Mouse (Mus musculus) hindbrain, embryonic 13.5 days (tissue): ENCODE data around the gene Stambp. TPM values are rescaled to one million over a fixed set of nuclear protein-coding genes. Genes with fewer than 3 reads are reported as not detected.
"Not testable (repeated sequence)": the region's sequence is repeated elsewhere in the genome, so short reads cannot be mapped to it uniquely, and the experiment has no call there.

ENCODE experiments used
- ATAC-seq: fragments of 200-750 bp; cut with Nextera tagmentation; 2 replicates; pipeline ENCODE4 v1.8.0; 2017; ENCODE audit warnings: moderate TSS enrichment; ENCODE audit not compliant: low FRiP score
- H3K27ac ChIP-seq: fragments of 300-500 bp; sonication (generic); 2 replicates; pipeline ENCODE4 v1.5.1; 2015; ENCODE audit warnings: inconsistent platforms, mild to moderate bottlenecking, moderate library complexity
- H3K27me3 ChIP-seq: fragments of 300-500 bp; sonication (generic); 2 replicates; pipeline ENCODE4 v1.6.1; 2015; ENCODE audit warnings: mild to moderate bottlenecking, inconsistent platforms
- H3K36me3 ChIP-seq: fragments of 300-500 bp; sonication (generic); 2 replicates; pipeline ENCODE4 v1.6.1; 2015; ENCODE audit warnings: mild to moderate bottlenecking, inconsistent platforms
- H3K4me1 ChIP-seq: fragments of 300-500 bp; sonication (generic); replicated peaks from 2 replicates; pipeline ENCODE4 v1.6.1; 2015; ENCODE audit warnings: inconsistent platforms
- H3K4me2 ChIP-seq: fragments of 300-500 bp; sonication (generic); 2 replicates; pipeline ENCODE4 v1.6.1; 2015; ENCODE audit warnings: inconsistent platforms, mild to moderate bottlenecking, moderate library complexity
- H3K4me3 ChIP-seq: fragments of 300-500 bp; sonication (generic); 2 replicates; pipeline ENCODE4 v1.5.1; 2015; ENCODE audit warnings: mild to moderate bottlenecking, inconsistent platforms
- H3K9ac ChIP-seq: fragments of 300-500 bp; sonication (generic); 2 replicates; pipeline ENCODE4 v1.6.1; 2015; ENCODE audit warnings: mild to moderate bottlenecking, inconsistent platforms
- H3K9me3 ChIP-seq: fragments of 300-500 bp; sonication (generic); 2 replicates; pipeline ENCODE4 v1.6.1; 2016; ENCODE audit warnings: inconsistent platforms
- WGBS: fragments of 180-500 bp; shearing (Covaris S2); methylation state at CpG from one replicate; pipeline ENCODE4 v1.1.7; 2015; 5-methylcytosine and 5-hydroxymethylcytosine counted together
- polyA plus RNA-seq: library from polyadenylated mRNA; unstranded; fragments of >200 nt; fragmentation: Nextera tagmentation; extraction: Ambion mirVana; gene quantifications from 2 replicates; pipeline ENCODE4 v1.2.1, GENCODE M21; 2015

Stambp gene
- polyA plus RNA-seq, 1 experiment from 2014 or later, result 50.1 TPM

DNA sequence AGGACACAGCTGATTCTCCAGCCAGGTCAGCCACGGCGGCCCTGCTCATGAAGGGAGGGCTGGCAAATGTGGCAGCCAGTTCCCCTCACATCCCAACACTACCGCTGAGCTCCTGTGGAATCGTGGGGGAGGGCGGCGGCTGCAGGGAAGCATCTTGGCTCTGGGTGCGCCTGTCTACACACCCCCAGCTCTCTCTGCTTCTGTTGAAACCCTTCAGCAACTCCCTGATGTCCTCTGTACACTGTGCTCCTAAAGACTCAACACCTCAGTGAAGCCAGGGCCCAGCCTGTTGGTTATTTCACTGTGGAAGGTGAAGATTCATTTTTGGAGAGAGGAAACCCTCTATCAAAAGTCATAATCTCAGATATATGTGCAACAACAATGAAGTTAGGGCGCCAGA lies 19.5 kb upstream of the Stambp start:
- H3K4me3 ChIP-seq, result no peak overlapping the region
- no peaks in the 10 kb centered on the region for H3K4me1 ChIP-seq
- H3K9me3 ChIP-seq, result no peaks in the 10 kb centered on the region
- H3K4me2 ChIP-seq, result no peak overlapping the region
- WGBS, result 78% methylated on average over 8 of the region's 8 CpGs
- H3K27me3 ChIP-seq, result 0 out of 2 replicates have a peak, but pooled peaks cover 3% of the 10 kb centered on the region
- no peaks in the 10 kb centered on the region for H3K36me3 ChIP-seq
- no peak overlapping the region for H3K27ac ChIP-seq
- no peak for ATAC-seq
- H3K9ac ChIP-seq, result no peak overlapping the region

DNA sequence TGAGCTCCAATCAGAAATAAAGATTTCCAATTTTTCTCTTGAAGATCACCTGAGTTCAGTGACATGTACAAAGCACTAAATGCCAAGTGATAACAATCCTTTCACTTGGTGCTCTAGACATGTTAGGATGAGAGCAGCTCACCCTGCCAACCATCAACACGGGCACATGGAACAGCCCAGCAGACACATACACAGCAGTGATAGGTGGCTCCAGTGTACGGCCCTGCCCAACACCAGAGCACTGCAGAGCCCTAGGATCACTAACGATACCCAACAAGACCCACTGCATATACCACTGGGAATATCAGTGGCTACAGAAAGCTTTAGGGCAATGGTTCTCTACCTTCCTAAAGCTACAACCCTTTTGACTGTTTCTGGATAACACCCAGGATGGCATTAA lies 17.8 kb upstream of the Stambp start:
- Histone ChIP-seq H3K36me3 (no peaks in the 10 kb centered on the region), H3K4me1 (no peaks in the 10 kb centered on the region), H3K4me3 (no peak overlapping the region), H3K9me3 (no peaks in the 10 kb centered on the region), H3K27ac (no peak overlapping the region), H3K27me3 (0 out of 2 replicates have a peak, but pooled peaks cover 3% of the 10 kb centered on the region), H3K4me2 (no peak overlapping the region), H3K9ac (no peak overlapping the region)
- ATAC-seq, result no peak
- WGBS, result 85% methylated on average over 3 of the region's 3 CpGs

DNA sequence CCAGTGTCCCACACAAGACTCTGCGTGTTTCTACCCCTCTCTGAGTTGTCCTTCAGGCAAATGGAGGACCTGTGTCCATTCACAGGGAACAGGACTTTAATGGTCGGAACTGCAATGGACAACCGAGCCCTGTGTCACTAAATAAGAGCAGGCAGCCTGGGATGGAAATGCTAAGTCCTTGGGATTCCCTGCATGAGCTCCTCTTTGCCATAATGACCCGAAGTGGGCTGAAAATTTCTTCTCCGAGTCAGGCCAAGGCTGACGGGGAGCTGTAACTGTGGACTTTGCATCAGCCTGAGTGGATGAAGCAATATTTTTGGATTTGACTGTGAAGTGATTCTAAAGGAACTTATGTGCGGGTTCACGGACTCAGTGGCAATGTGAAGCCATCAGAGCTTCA lies 14.7 kb upstream of the Stambp start:
- not testable (repeated sequence) for H3K4me1 ChIP-seq, H3K27ac ChIP-seq, H3K36me3 ChIP-seq, H3K27me3 ChIP-seq, H3K4me3 ChIP-seq, H3K9ac ChIP-seq, H3K9me3 ChIP-seq, H3K4me2 ChIP-seq, ATAC-seq
- 90% methylated on average over 8 of the region's 8 CpGs for WGBS

DNA sequence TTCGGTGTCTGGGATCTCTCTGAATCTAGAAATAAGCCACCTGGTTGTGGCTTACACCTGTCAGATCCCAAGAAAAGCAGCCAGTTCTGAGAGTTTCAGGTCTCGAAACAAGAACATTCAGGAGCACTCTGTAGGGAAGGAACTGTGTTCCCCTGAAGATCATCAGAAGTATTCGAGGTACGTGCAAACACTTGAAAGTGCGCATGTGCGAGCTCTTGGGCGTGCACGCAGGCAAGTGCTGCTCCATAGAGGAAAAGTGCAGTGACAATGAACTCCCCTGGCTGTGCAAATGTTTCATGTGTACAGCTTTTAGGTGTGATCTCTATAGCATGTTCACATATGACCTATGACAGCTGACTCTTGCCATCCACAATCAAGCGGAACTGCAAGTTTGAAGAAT lies 12.8 kb upstream of the Stambp start:
- H3K27me3 ChIP-seq, H3K36me3 ChIP-seq, H3K9ac ChIP-seq, H3K9me3 ChIP-seq, H3K4me3 ChIP-seq, H3K4me2 ChIP-seq, ATAC-seq, H3K4me1 ChIP-seq, H3K27ac ChIP-seq: not testable (repeated sequence)
- 89% methylated on average over 9 of the region's 9 CpGs for WGBS

DNA sequence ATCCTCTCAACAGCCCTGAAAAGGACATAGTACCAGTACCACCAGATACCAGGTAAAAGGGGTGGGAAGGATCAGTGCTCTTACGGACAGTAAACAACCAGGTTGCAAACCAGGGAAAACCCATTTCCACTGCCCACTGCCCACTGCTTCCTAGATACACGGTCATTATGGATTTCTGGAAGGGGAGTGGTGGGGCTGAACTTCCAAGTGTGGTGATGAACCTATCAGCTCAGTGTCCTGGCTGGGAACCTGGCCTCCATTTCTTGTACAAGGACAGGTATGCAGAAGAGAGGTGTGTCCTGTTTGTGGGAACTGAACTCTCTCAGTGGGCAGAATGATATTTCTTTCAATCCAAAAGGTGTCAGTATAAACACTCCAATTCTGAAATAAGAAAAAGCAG lies 11.1 kb upstream of the Stambp start:
- Histone ChIP-seq H3K9me3 (no peaks in the 10 kb centered on the region), H3K27me3 (peaks cover 8% of the 10 kb centered on the region), H3K27ac (no peak overlapping the region), H3K9ac (no peak overlapping the region), H3K4me3 (no peak overlapping the region), H3K36me3 (no peaks in the 10 kb centered on the region), H3K4me1 (0 out of 2 replicates have a peak, but pooled peaks cover 4% of the 10 kb centered on the region), H3K4me2 (no peak overlapping the region)
- no peak for ATAC-seq
- 79% methylated on average over 2 of the region's 2 CpGs for WGBS

DNA sequence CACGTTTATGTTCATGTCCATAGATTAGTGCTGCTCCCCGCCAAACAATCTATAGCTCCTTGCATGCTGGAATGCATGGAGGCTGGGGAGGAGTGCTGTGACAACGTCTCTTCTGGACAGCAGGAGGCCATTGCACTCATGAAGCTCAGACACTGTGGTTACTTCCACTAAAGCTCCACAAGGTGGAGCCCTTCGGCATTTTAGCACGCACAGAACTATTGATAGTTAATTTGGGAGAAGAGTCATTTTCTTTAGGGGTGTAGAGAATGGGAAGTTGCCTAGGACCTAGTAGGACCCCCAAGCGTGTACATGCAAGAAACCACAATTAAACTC lies 10.4 kb upstream of the Stambp start:
- 0 out of 2 replicates have a peak, but pooled peaks cover 4% of the 10 kb centered on the region for H3K4me1 ChIP-seq
- 0 out of 2 replicates have a peak overlapping the region, but pooled peaks have one; percentile 19 for H3K9ac ChIP-seq
- no peak overlapping the region for H3K27ac ChIP-seq
- peaks cover 8% of the 10 kb centered on the region for H3K27me3 ChIP-seq
- no peaks in the 10 kb centered on the region for H3K9me3 ChIP-seq
- peak; percentile 80 for ATAC-seq
- no peaks in the 10 kb centered on the region for H3K36me3 ChIP-seq
- H3K4me3 ChIP-seq, result no peak overlapping the region
- H3K4me2 ChIP-seq, result peak overlapping the region; percentile 22
- 1% methylated on average over 6 of the region's 6 CpGs for WGBS

DNA sequence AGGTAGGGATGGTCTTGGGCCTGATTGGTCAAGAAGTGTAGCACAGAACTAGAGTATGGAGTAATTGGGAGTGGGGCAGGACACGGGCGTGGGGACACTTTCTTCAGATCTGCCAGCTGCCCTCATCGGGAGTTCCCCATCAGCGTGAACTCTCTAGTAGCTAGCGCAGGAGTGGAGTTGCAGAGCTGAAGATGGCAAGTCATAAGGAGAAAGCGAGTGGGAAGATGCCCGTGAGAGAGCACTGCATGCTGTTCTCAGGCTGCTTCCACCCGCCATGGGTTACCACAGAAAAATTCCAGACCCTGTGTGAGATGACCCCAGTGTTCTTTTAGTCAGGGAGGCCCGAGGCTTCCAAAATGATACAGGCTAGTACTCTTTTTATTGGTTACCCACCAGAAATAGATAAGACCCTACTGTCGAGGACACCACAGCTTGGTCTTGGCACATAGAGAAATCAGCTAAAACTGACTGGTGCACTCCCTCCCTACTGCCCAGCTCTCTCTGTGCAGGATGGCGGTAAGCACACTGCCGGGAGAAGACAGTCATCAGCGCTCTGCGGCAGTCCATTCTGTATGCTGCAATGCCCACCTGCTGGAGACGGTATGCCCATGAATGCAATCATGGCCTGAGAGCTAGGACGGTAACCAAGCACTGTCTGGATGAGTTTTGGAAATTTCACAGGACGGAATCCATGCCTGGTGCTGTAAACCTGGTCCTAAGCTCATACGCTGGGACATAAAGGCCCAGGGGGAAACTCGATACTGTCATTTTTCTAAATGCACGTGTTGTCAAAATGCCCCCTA lies 9.8 kb upstream of the Stambp start:
- peak overlapping the region; percentile 22 for H3K4me2 ChIP-seq
- peak; percentile 28; the same call in 1 of the 2 replicates for ATAC-seq
- 0 out of 2 replicates have a peak overlapping the region, but pooled peaks have one; percentile 19 for H3K9ac ChIP-seq
- 42% methylated on average over 20 of the region's 20 CpGs for WGBS
- 0 out of 2 replicates have a peak, but pooled peaks cover 4% of the 10 kb centered on the region for H3K4me1 ChIP-seq
- peaks cover 8% of the 10 kb centered on the region for H3K27me3 ChIP-seq
- no peak overlapping the region for H3K4me3 ChIP-seq
- no peaks in the 10 kb centered on the region for H3K9me3 ChIP-seq
- no peak overlapping the region for H3K27ac ChIP-seq
- no peaks in the 10 kb centered on the region for H3K36me3 ChIP-seq

DNA sequence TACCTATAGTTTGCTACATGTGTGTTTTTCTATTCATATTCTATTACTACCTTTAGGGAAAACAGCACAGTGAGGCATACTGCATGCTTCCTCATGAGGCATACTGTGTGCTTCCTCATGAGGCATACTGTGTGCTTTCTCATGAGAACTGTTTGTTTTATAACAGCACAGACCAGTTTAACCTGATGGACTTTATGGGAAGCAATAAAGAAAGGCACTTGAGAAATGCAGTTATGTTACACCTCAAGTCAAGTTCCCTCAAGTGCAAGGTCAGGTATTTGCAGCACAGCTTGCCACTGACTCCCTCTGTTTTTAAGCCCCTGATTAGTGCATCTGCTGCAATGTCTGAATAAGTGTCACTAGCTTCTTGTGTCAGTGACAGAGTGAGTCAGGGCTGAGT lies 5.0 kb upstream of the Stambp start:
- Histone ChIP-seq H3K9ac (no peak overlapping the region), H3K27ac (no peak overlapping the region), H3K36me3 (no peaks in the 10 kb centered on the region), H3K4me1 (peaks cover 10% of the 10 kb centered on the region), H3K9me3 (no peaks in the 10 kb centered on the region), H3K4me2 (no peak overlapping the region), H3K27me3 (peaks cover 23% of the 10 kb centered on the region), H3K4me3 (no peak overlapping the region)
- ATAC-seq, result no peak

DNA sequence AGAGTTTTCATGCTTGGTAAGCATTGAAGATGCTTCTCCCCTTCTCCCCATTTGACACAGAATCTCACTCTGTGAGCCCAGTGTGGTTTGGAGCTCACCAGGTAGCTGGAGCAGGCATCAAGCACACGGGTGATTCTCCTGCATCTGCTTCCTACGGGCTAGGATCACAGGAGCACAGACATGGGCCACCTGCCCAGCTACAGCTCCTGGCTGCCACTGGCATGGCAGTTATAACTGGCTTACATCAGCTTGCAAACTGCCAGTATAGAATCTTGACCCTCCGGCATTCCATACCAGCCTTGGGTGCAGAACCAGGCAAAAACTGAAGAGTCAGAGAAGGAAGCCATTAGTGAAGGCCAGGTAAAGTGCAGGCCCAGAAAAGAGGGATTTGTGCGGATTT lies 3.1 kb upstream of the Stambp start:
- H3K36me3 ChIP-seq, result no peaks in the 10 kb centered on the region
- peaks cover 19% of the 10 kb centered on the region for H3K27me3 ChIP-seq
- 78% methylated on average over 4 of the region's 4 CpGs for WGBS
- H3K27ac ChIP-seq, result no peak overlapping the region
- H3K9me3 ChIP-seq, result no peaks in the 10 kb centered on the region
- no peak overlapping the region for H3K9ac ChIP-seq
- no peak for ATAC-seq
- no peak overlapping the region for H3K4me2 ChIP-seq
- peaks cover 21% of the 10 kb centered on the region for H3K4me1 ChIP-seq
- H3K4me3 ChIP-seq, result no peak overlapping the region

DNA sequence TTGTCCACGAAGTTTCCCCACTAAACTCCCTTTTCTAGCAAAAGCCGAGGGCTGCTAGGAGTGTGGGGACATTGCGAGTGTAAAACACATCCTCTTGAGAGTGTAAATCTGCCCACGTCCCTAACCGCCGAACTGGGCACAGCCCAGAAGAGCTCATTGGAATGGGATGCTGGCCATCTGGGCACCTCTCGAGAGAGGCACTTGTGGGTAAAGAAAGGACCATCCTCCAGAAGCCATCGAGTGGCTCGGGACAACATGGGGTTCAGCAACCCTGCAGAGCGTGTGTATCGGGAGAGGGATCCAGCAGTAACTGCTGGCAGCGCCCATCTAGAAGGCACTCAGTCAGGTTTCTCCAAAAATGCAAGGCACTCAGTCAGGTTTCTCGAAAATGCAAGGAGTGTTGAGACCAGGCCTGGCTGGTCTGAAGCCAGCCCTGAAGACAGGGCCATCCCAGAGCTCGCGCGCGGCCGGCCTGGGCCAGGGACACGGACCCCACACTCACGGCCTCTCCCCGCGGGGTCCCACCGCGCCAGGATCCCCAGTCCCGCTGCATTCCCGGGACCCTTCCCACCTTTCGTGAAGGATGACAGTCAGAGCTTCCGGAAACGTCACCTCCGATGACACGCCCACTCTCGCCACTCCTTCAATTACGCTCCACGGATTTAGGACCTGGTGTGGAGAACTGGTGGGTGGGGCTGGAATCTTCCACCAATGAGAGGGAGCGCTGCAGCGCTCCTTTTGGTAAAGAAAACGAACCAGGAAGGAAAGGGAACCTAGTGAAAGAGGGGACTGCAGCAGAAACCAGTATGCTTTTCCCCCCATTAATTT lies 475 bp downstream of the Stambp start:
- Histone ChIP-seq H3K36me3 (peaks cover 21% of the 10 kb centered on the region), H3K4me3 (peak overlapping the region; percentile 84), H3K9ac (peak overlapping the region; percentile 91), H3K9me3 (no peaks in the 10 kb centered on the region), H3K27me3 (peaks cover 13% of the 10 kb centered on the region; the same call in 1 of the 2 replicates), H3K4me1 (peaks cover 32% of the 10 kb centered on the region), H3K27ac (peak overlapping the region; percentile 95), H3K4me2 (peak overlapping the region; percentile 82)
- peak; percentile 98 for ATAC-seq
- WGBS, result 6% methylated on average over 37 of the region's 37 CpGs

DNA sequence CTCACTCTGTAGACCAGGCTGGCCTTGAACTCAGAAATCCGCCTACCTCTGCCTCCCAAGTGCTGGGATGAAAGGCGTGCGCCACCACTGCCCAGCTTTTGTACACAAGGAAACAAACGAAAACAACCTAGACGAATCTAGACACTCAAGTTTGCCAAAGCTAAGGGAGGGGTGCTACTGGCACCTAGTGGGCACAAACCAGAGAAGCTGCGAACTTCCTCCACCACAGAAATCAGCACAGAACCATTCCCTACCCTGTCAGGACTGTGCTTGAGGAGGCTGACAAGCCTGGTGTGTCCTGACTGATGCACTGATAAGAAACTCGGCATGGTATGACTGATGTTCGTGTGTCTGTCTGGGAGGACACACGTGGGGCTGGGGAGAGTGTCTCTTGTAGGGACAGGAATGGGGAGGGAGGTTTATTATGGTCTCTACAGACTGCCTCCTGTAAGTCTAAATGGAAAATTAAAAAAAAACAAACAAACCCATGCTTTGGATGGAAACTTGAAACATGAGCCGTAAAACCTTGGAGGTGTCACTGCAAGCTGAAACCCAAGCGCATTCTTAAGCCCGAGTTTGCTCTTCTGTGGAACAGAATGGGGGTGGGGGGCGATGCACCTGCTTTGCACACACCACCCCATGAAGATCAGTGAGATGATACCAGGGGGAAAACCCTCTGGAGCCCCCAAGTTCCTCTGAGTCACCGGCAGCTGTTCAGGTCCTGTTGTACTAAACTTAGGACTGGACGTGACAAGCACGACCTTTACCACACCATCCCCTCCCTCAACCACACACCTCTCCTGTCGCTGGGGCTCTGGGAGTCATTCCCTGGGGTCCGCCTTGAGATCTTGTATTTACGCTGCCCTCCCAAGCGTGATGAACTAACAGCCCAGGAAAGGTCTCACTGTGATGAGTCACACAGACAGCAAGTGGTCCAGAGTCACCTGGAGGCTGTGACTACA lies 3.3 kb downstream of the Stambp start:
- Histone ChIP-seq H3K27ac (no peak overlapping the region), H3K9ac (no peak overlapping the region), H3K4me2 (no peak overlapping the region), H3K4me1 (peaks cover 32% of the 10 kb centered on the region), H3K4me3 (no peak overlapping the region), H3K27me3 (no peaks in the 10 kb centered on the region), H3K36me3 (peaks cover 46% of the 10 kb centered on the region), H3K9me3 (no peaks in the 10 kb centered on the region)
- ATAC-seq, result no peak
- WGBS, result 77% methylated on average over 20 of the region's 20 CpGs

DNA sequence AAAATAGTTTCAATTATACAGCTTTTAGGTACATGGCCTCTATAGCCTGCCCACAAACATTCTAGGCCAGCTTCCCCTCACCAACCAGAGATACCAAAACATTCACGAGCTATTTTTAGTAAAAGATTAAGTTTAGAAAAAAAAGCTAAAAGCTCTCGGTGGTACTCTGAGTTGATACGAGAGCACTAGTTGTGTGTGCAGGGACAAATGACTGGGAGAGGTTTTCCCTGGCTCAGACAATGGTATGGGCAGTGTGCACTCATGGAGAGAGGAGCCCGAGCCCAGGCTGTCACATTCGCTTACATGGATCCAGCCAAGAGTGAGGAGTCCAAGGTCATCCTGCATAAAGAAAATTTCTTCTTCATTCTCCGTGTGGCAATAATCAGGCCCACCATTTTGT lies 16.6 kb downstream of the Stambp start:
- no peak for ATAC-seq
- no peaks in the 10 kb centered on the region for H3K4me1 ChIP-seq
- WGBS, result 90% methylated on average over 6 of the region's 6 CpGs
- no peak overlapping the region for H3K27ac ChIP-seq
- H3K4me3 ChIP-seq, result no peak overlapping the region
- no peak overlapping the region for H3K9ac ChIP-seq
- H3K27me3 ChIP-seq, result no peaks in the 10 kb centered on the region
- no peak overlapping the region for H3K4me2 ChIP-seq
- no peaks in the 10 kb centered on the region for H3K9me3 ChIP-seq
- H3K36me3 ChIP-seq, result peaks cover 87% of the 10 kb centered on the region
